Mouse (Mus musculus) CD4-positive, CD25-positive, alpha-beta regulatory T cell, adult 9 weeks (primary cell): ENCODE data around the gene Prss50. TPM values are rescaled to one million over a fixed set of nuclear protein-coding genes. Genes with fewer than 3 reads are reported as not detected.

Experiments
- polyA plus RNA-seq: library from polyadenylated mRNA; unstranded; fragments of 100-300 nt; shearing (Covaris generic); gene quantifications from one replicate; pipeline ENCODE4 v1.2.1, GENCODE M21; 2017

The Prss50 gene
- 0.31 TPM for polyA plus RNA-seq

GRCm38 (mm10) chr9:110857781-110858472 is at the start of gene Prss50:
TSS of gene Prss50 (plus strand) at chr9:110857967.

GRCm38 (mm10) chr9:110813789-110814188 is 44.0 kb upstream of the Prss50 start, which contains the start of gene Prss44:
TSS of gene Prss44 (plus strand) at chr9:110813994.

GRCm38 (mm10) chr9:110826390-110826789 is 31.4 kb upstream of the Prss50 start, which contains the start of gene Prss43:
TSS of gene Prss43 (plus strand) at chr9:110826690.

GRCm38 (mm10) chr9:110834411-110834810 is 23.4 kb upstream of the Prss50 start, which contains the start of gene Prss45:
TSS of gene Prss45 (plus strand) at chr9:110834588.

GRCm38 (mm10) chr9:110844206-110844605 is 13.6 kb upstream of the Prss50 start, which contains the start of gene Prss46:
TSS of gene Prss46 (plus strand) at chr9:110844506.

GRCm38 (mm10) chr9:110879191-110879920 is 21.6 kb downstream of the Prss50 start, which contains the start of gene Als2cl:
TSS of gene Als2cl (plus strand) at chr9:110879870.

GRCm38 (mm10) chr9:110879998-110880561 is 22.3 kb downstream of the Prss50 start, which contains the start of gene Tmie:
TSS of gene Tmie (minus strand) at chr9:110880113.

Other genes with a start within 250 kb of the Prss50 start
- 2.4 TPM for gene Nradd, start 233.5 kb upstream of the Prss50 start, polyA plus RNA-seq
- 32.7 TPM for gene Nbeal2, start 203.8 kb upstream of the Prss50 start, polyA plus RNA-seq
- 322 TPM for gene Ccdc12, start 201.5 kb upstream of the Prss50 start, polyA plus RNA-seq
- gene Myl3, start 116.1 kb upstream of the Prss50 start, polyA plus RNA-seq, result not detected
- 0.12 TPM for gene Pth1r, start 110.8 kb upstream of the Prss50 start, polyA plus RNA-seq
- not detected for gene Prss42, start 59.8 kb upstream of the Prss50 start, polyA plus RNA-seq
- not detected for gene Prss44, start 44.0 kb upstream of the Prss50 start, polyA plus RNA-seq
- not detected for gene Prss43, start 31.3 kb upstream of the Prss50 start, polyA plus RNA-seq
- not detected for gene Prss45, start 23.4 kb upstream of the Prss50 start, polyA plus RNA-seq
- gene Prss46, start 13.5 kb upstream of the Prss50 start, polyA plus RNA-seq, result not detected
- 56.1 TPM for gene Als2cl, start 21.9 kb downstream of the Prss50 start, polyA plus RNA-seq
- gene Tmie, start 22.1 kb downstream of the Prss50 start, polyA plus RNA-seq, result 5.1 TPM
- 0.98 TPM for gene Fam240a, start 58.9 kb downstream of the Prss50 start, polyA plus RNA-seq
- 1.8 TPM for gene Tdgf1, start 88.2 kb downstream of the Prss50 start, polyA plus RNA-seq
- 0.53 TPM for gene Lrrc2, start 93.6 kb downstream of the Prss50 start, polyA plus RNA-seq
- not detected for gene Rtp3, start 132.6 kb downstream of the Prss50 start, polyA plus RNA-seq
- gene Ltf, start 161.3 kb downstream of the Prss50 start, polyA plus RNA-seq, result 0.81 TPM
- 16.8 TPM for gene Ccrl2, start 199.6 kb downstream of the Prss50 start, polyA plus RNA-seq